Mouse (Mus musculus): ENCODE data around the gene Ppp4r3b. TPM values are rescaled to one million over a fixed set of nuclear protein-coding genes. Genes with fewer than 3 reads are reported as not detected.

Ppp4r3b gene
- polyA plus RNA-seq, 1 experiment from 2014 or later, result 92.7 TPM

GRCm38 (mm10) chr11:29222310-29222709 is 49.6 kb downstream of the Ppp4r3b start:
- H3K27me3 ChIP-seq (ENCODE audit: control insufficient read depth, insufficient read depth, low read length), result no peaks in the 10 kb centered on the region
- no peak overlapping the region for H3K4me3 ChIP-seq (replicated peaks; ENCODE audit: low read depth, low read length)
- DNase-seq (no peak), ATAC-seq (ENCODE audit: low FRiP score, low TSS enrichment) (no peak)
- no peaks in the 10 kb centered on the region for H3K9me3 ChIP-seq (ENCODE audit: control insufficient read depth, low read length)
- H3K4me1 ChIP-seq (ENCODE audit: control insufficient read depth, insufficient read depth, low read length), result no peaks in the 10 kb centered on the region
- no peak overlapping the region for H3K4me2 ChIP-seq (ENCODE audit: low read length)
- H3K36me3 ChIP-seq (ENCODE audit: control insufficient read depth, insufficient read depth, low read length), result peaks cover 74% of the 10 kb centered on the region
- WGBS, result 95% methylated on average over 5 of the region's 5 CpGs
- H3K9ac ChIP-seq (replicated peaks; ENCODE audit: low read length), result no peak overlapping the region
- H3K27ac ChIP-seq (replicated peaks; ENCODE audit: low read depth, low read length), result no peak overlapping the region

GRCm38 (mm10) chr11:29224754-29225153 is 52.1 kb downstream of the Ppp4r3b start:
- Histone ChIP-seq H3K27ac (replicated peaks; ENCODE audit: low read depth, low read length) (no peak overlapping the region), H3K4me3 (replicated peaks; ENCODE audit: low read depth, low read length) (no peak overlapping the region), H3K4me2 (ENCODE audit: low read length) (no peak overlapping the region), H3K4me1 (ENCODE audit: control insufficient read depth, insufficient read depth, low read length) (no peaks in the 10 kb centered on the region), H3K36me3 (ENCODE audit: control insufficient read depth, insufficient read depth, low read length) (peaks cover 81% of the 10 kb centered on the region), H3K27me3 (ENCODE audit: control insufficient read depth, insufficient read depth, low read length) (no peaks in the 10 kb centered on the region), H3K9ac (replicated peaks; ENCODE audit: low read length) (no peak overlapping the region), H3K9me3 (ENCODE audit: control insufficient read depth, low read length) (no peaks in the 10 kb centered on the region)
- ATAC-seq (ENCODE audit: low FRiP score, low TSS enrichment), result no peak
- no peak for DNase-seq
- 97% methylated on average over 2 of the region's 2 CpGs for WGBS

- Histone ChIP-seq H3K9ac (replicated peaks; ENCODE audit: low read length) (no peak overlapping the region), H3K9me3 (ENCODE audit: control insufficient read depth, low read length) (no peaks in the 10 kb centered on the region), H3K4me2 (ENCODE audit: low read length) (no peak overlapping the region), H3K4me3 (replicated peaks; ENCODE audit: low read depth, low read length) (no peak overlapping the region), H3K4me1 (ENCODE audit: control insufficient read depth, insufficient read depth, low read length) (no peaks in the 10 kb centered on the region), H3K27ac (replicated peaks; ENCODE audit: low read depth, low read length) (no peak overlapping the region), H3K36me3 (ENCODE audit: control insufficient read depth, insufficient read depth, low read length) (peaks cover 53% of the 10 kb centered on the region), H3K27me3 (ENCODE audit: control insufficient read depth, insufficient read depth, low read length) (no peaks in the 10 kb centered on the region)
- no peak for DNase-seq
- no peak for ATAC-seq (ENCODE audit: low FRiP score, low TSS enrichment)
- WGBS, result 97% methylated on average over 2 of the region's 2 CpGs
These were observed 56.3 kb downstream of the Ppp4r3b start for GRCm38 (mm10) chr11:29228957-29229356.

GRCm38 (mm10) chr11:29233569-29233968 is 60.9 kb downstream of the Ppp4r3b start:
- Histone ChIP-seq H3K4me3 (replicated peaks; ENCODE audit: low read depth, low read length) (no peak overlapping the region), H3K4me1 (ENCODE audit: control insufficient read depth, insufficient read depth, low read length) (no peaks in the 10 kb centered on the region), H3K9ac (replicated peaks; ENCODE audit: low read length) (no peak overlapping the region), H3K4me2 (ENCODE audit: low read length) (no peak overlapping the region), H3K27ac (replicated peaks; ENCODE audit: low read depth, low read length) (no peak overlapping the region), H3K36me3 (ENCODE audit: control insufficient read depth, insufficient read depth, low read length) (peaks cover 29% of the 10 kb centered on the region), H3K27me3 (ENCODE audit: control insufficient read depth, insufficient read depth, low read length) (no peaks in the 10 kb centered on the region), H3K9me3 (ENCODE audit: control insufficient read depth, low read length) (no peaks in the 10 kb centered on the region)
- ATAC-seq (ENCODE audit: low FRiP score, low TSS enrichment) (no peak), DNase-seq (no peak)
- 93% methylated on average over 1 of the region's 1 CpGs for WGBS

- H3K9me3 ChIP-seq (ENCODE audit: control insufficient read depth, low read length), result no peaks in the 10 kb centered on the region
- no peak for DNase-seq
- no peak overlapping the region for H3K4me3 ChIP-seq (replicated peaks; ENCODE audit: low read depth, low read length)
- H3K9ac ChIP-seq (replicated peaks; ENCODE audit: low read length), result no peak overlapping the region
- no peak for ATAC-seq (ENCODE audit: low FRiP score, low TSS enrichment)
- H3K4me1 ChIP-seq (ENCODE audit: control insufficient read depth, insufficient read depth, low read length), result no peaks in the 10 kb centered on the region
- no peak overlapping the region for H3K4me2 ChIP-seq (ENCODE audit: low read length)
- peaks cover 23% of the 10 kb centered on the region for H3K36me3 ChIP-seq (ENCODE audit: control insufficient read depth, insufficient read depth, low read length)
- no peaks in the 10 kb centered on the region for H3K27me3 ChIP-seq (ENCODE audit: control insufficient read depth, insufficient read depth, low read length)
- H3K27ac ChIP-seq (replicated peaks; ENCODE audit: low read depth, low read length), result no peak overlapping the region
These were observed 64.7 kb downstream of the Ppp4r3b start for GRCm38 (mm10) chr11:29237364-29237763.

GRCm38 (mm10) chr11:29238047-29238446 is 65.4 kb downstream of the Ppp4r3b start:
- Histone ChIP-seq H3K4me1 (ENCODE audit: control insufficient read depth, insufficient read depth, low read length) (no peaks in the 10 kb centered on the region), H3K27me3 (ENCODE audit: control insufficient read depth, insufficient read depth, low read length) (no peaks in the 10 kb centered on the region)
- no peak for ATAC-seq (ENCODE audit: low FRiP score, low TSS enrichment)

GRCm38 (mm10) chr11:29238551-29238950 is 65.9 kb downstream of the Ppp4r3b start:
- 95% methylated on average over 3 of the region's 3 CpGs for WGBS

More at GRCm38 (mm10) chr11:29238047-29238446, 65.4 kb downstream of the Ppp4r3b start:
- Histone ChIP-seq H3K4me2 (ENCODE audit: low read length) (no peak overlapping the region), H3K9ac (replicated peaks; ENCODE audit: low read length) (no peak overlapping the region), H3K27ac (replicated peaks; ENCODE audit: low read depth, low read length) (no peak overlapping the region), H3K9me3 (ENCODE audit: control insufficient read depth, low read length) (no peaks in the 10 kb centered on the region), H3K4me3 (replicated peaks; ENCODE audit: low read depth, low read length) (no peak overlapping the region), H3K36me3 (ENCODE audit: control insufficient read depth, insufficient read depth, low read length) (peaks cover 30% of the 10 kb centered on the region)
- DNase-seq, result no peak

DNA sequence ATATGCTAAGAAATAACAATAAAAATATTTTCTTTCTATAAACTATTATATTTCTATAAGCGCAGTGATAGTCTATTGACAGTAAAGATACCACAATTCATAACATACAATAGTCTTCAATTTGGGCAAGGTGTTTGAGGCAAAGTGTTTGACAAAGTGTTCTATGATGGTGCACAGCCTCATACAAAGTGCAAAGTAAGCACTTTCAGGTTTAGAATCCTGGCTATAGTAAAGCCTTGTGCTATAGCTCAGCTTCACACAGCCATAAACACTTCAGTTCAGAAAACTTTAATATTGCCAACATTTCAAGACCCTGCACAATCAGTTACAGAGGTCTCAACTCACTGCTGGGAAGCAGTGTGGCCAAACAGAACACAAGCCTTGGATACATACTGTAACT is 66.7 kb downstream of the Ppp4r3b start:
- Histone ChIP-seq H3K9ac (replicated peaks; ENCODE audit: low read length) (no peak overlapping the region), H3K36me3 (ENCODE audit: control insufficient read depth, insufficient read depth, low read length) (peaks cover 29% of the 10 kb centered on the region), H3K4me1 (ENCODE audit: control insufficient read depth, insufficient read depth, low read length) (no peaks in the 10 kb centered on the region), H3K4me3 (replicated peaks; ENCODE audit: low read depth, low read length) (no peak overlapping the region), H3K9me3 (ENCODE audit: control insufficient read depth, low read length) (no peaks in the 10 kb centered on the region), H3K4me2 (ENCODE audit: low read length) (no peak overlapping the region), H3K27ac (replicated peaks; ENCODE audit: low read depth, low read length) (no peak overlapping the region), H3K27me3 (ENCODE audit: control insufficient read depth, insufficient read depth, low read length) (no peaks in the 10 kb centered on the region)
- no peak for ATAC-seq (ENCODE audit: low FRiP score, low TSS enrichment)
- 100% methylated on average over 1 of the region's 1 CpGs for WGBS
- DNase-seq, result no peak

More at GRCm38 (mm10) chr11:29238551-29238950, 65.9 kb downstream of the Ppp4r3b start:
- DNase-seq, result no peak
- H3K4me2 ChIP-seq (ENCODE audit: low read length), result no peak overlapping the region
- H3K27me3 ChIP-seq (ENCODE audit: control insufficient read depth, insufficient read depth, low read length), result no peaks in the 10 kb centered on the region
- no peaks in the 10 kb centered on the region for H3K9me3 ChIP-seq (ENCODE audit: control insufficient read depth, low read length)
- ATAC-seq (ENCODE audit: low FRiP score, low TSS enrichment), result no peak
- no peak overlapping the region for H3K9ac ChIP-seq (replicated peaks; ENCODE audit: low read length)
- H3K4me3 ChIP-seq (replicated peaks; ENCODE audit: low read depth, low read length), result no peak overlapping the region
- H3K27ac ChIP-seq (replicated peaks; ENCODE audit: low read depth, low read length), result no peak overlapping the region
- peaks cover 29% of the 10 kb centered on the region for H3K36me3 ChIP-seq (ENCODE audit: control insufficient read depth, insufficient read depth, low read length)
- H3K4me1 ChIP-seq (ENCODE audit: control insufficient read depth, insufficient read depth, low read length), result no peaks in the 10 kb centered on the region

DNA sequence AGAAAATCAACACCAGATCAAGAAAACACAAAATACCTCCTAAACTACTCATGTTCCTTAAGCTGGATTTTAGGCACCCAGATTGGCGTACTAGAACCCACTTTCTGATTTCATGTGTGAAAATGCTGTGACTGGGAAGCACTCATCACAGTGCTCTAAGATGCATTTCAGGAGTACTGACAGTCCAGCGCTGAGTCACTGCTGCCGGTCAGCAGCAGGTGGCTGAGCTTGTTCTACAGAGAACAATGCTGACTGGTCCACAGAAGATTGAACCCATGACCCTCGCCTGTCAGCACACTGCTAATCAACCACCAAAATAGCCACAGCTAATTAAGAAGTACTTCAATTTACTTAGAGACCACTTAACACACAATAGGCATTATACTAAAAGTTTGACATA is 69.3 kb downstream of the Ppp4r3b start:
- Histone ChIP-seq H3K27me3 (ENCODE audit: control insufficient read depth, insufficient read depth, low read length) (no peaks in the 10 kb centered on the region), H3K9me3 (ENCODE audit: control insufficient read depth, low read length) (no peaks in the 10 kb centered on the region), H3K9ac (replicated peaks; ENCODE audit: low read length) (no peak overlapping the region), H3K4me2 (ENCODE audit: low read length) (no peak overlapping the region), H3K36me3 (ENCODE audit: control insufficient read depth, insufficient read depth, low read length) (peaks cover 26% of the 10 kb centered on the region), H3K4me3 (replicated peaks; ENCODE audit: low read depth, low read length) (no peak overlapping the region), H3K4me1 (ENCODE audit: control insufficient read depth, insufficient read depth, low read length) (peaks cover 13% of the 10 kb centered on the region), H3K27ac (replicated peaks; ENCODE audit: low read depth, low read length) (no peak overlapping the region)
- WGBS, result 67% methylated on average over 4 of the region's 4 CpGs
- DNase-seq, result no peak
- no peak for ATAC-seq (ENCODE audit: low FRiP score, low TSS enrichment)

All from midbrain, embryonic 14.5 days (tissue).